In genomic region chr9:97341772-97342171, GRCm38 (mm10) we compare ENCODE assay signal across 22 mouse cellular contexts. TPM values are rescaled to one million over a fixed set of nuclear protein-coding genes. Genes with fewer than 3 reads are reported as not detected.
DNase-seq lines count a peak whose midpoint lies in the region; ATAC-seq and TF ChIP-seq lines count a peak whose summit lies in the region.
"Had no signal": no experiment of that assay in that cellular context is flagged by ENCODE, and none has a peak within 500 bp of the region (broad histone marks: within the 10 kb centered on the region; RNA-seq: fewer than 3 reads in every experiment).

No protein-coding gene starts in this region.

- no peak overlapping the region for H3K9ac ChIP-seq in kidney, postnatal 0 days (ENCODE audit: low read depth, low read length)
- no peak overlapping the region for H3K9ac ChIP-seq in heart, embryonic 12.5 days
- H3K9ac ChIP-seq: embryonic facial prominence, embryonic 15.5 days; liver, embryonic 12.5 days; lung, embryonic 15.5 days had no signal

- H3K36me3 ChIP-seq in kidney, postnatal 0 days (ENCODE audit: insufficient read depth, low read length), result no peaks in the 10 kb centered on the region
- no peaks in the 10 kb centered on the region for H3K36me3 ChIP-seq in heart, embryonic 12.5 days
- H3K36me3 ChIP-seq: embryonic facial prominence, embryonic 15.5 days; forebrain, embryonic 10.5 days; hindbrain, embryonic 10.5 days; liver, embryonic 12.5 days; lung, embryonic 15.5 days had no signal

- no peak overlapping the region for H3K4me2 ChIP-seq in kidney, postnatal 0 days (ENCODE audit: low read length)
- no peak overlapping the region for H3K4me2 ChIP-seq in heart, embryonic 12.5 days
- H3K4me2 ChIP-seq: embryonic facial prominence, embryonic 15.5 days; liver, embryonic 12.5 days; lung, embryonic 15.5 days had no signal

- peaks cover 8% of the 10 kb centered on the region; the same call in 1 of the 2 replicates for H3K4me1 ChIP-seq in kidney, postnatal 0 days (replicated peaks; ENCODE audit: insufficient read depth, low read length)
- no peaks in the 10 kb centered on the region for H3K4me1 ChIP-seq in heart, embryonic 12.5 days (replicated peaks)
- H3K4me1 ChIP-seq: embryonic facial prominence, embryonic 15.5 days; liver, embryonic 12.5 days had no signal

- no peaks in the 10 kb centered on the region for H3K9me3 ChIP-seq in kidney, postnatal 0 days (replicated peaks; ENCODE audit: low read length)
- H3K9me3 ChIP-seq in heart, embryonic 12.5 days (replicated peaks), result no peaks in the 10 kb centered on the region
- H3K9me3 ChIP-seq: embryonic facial prominence, embryonic 15.5 days; forebrain, embryonic 10.5 days; hindbrain, embryonic 10.5 days; lung, embryonic 15.5 days had no signal

- no peaks in the 10 kb centered on the region for H3K27me3 ChIP-seq in kidney, postnatal 0 days (ENCODE audit: insufficient read depth, low read length)
- no peaks in the 10 kb centered on the region for H3K27me3 ChIP-seq in heart, embryonic 12.5 days (replicated peaks)
- H3K27me3 ChIP-seq: embryonic facial prominence, embryonic 15.5 days; liver, embryonic 12.5 days; lung, embryonic 15.5 days had no signal

- TF ChIP-seq CTCF in kidney, postnatal 0 days (IDR thresholded peaks at IDR 0.05; ENCODE audit: low read depth), result no peak

- ATAC-seq in kidney, postnatal 0 days (replicated peaks; ENCODE audit: low FRiP score, low read depth), result no peak
- no peak for ATAC-seq in heart, embryonic 12.5 days (ENCODE audit: insufficient number of reproducible peaks, low FRiP score)
- ATAC-seq: liver, embryonic 12.5 days had no signal

- H3K4me3 ChIP-seq in kidney, postnatal 0 days (replicated peaks; ENCODE audit: low read depth, low read length), result no peak overlapping the region
- no peak overlapping the region for H3K4me3 ChIP-seq in heart, embryonic 12.5 days
- H3K4me3 ChIP-seq: embryonic facial prominence, embryonic 15.5 days; forebrain, embryonic 10.5 days; heart, adult 2 months; hindbrain, embryonic 10.5 days; liver, embryonic 12.5 days; lung, embryonic 15.5 days had no signal

- WGBS in kidney, postnatal 0 days, result 57% methylated on average over 5 of the region's 5 CpGs
- 28% methylated on average over 4 of the region's 5 CpGs for WGBS in large intestine, adult 2 months
- WGBS in heart, embryonic 12.5 days, result 53% methylated on average over 5 of the region's 5 CpGs

- no peak overlapping the region for H3K27ac ChIP-seq in kidney, postnatal 0 days
- no peak overlapping the region for H3K27ac ChIP-seq in heart, embryonic 12.5 days (ENCODE audit: poor library complexity, severe bottlenecking)
- H3K27ac ChIP-seq: embryonic facial prominence, embryonic 15.5 days; forebrain, embryonic 10.5 days; heart, adult 2 months; hindbrain, embryonic 10.5 days; liver, embryonic 12.5 days; lung, embryonic 15.5 days had no signal

- DNase-seq in kidney, postnatal 0 days (ENCODE audit: low spot score), result peak; percentile 19
- no peak for DNase-seq in kidney, postnatal 14 days
- peak; percentile 48 for DNase-seq in ES-CJ7 (ENCODE audit: low read depth, low spot score)
- DNase-seq in ZHBTc4 (ENCODE audit: low read depth, low spot score), result peak; percentile 58
- DNase-seq in large intestine, adult 2 months (ENCODE audit: low read depth, low spot score), result peak; percentile 21
- DNase-seq in right cerebral cortex, postnatal 25 days, result no peak
- DNase-seq: adrenal gland, postnatal 25 days; cerebellum, adult 9-10 months; heart, adult 2 months; layer of hippocampus, postnatal 36 days; left cerebral cortex, postnatal 4 days; thymus, postnatal 36 days had no signal

RNA-seq across cellular contexts. Expression of gene Trim42, which starts 28.0 kb away (rescaled TPM):
- not detected in 2 replicates for polyA plus RNA-seq in kidney, postnatal 0 days (2015; fragmentation: Nextera tagmentation; extraction: Ambion mirVana)
- not detected in 2 replicates for polyA plus RNA-seq in large intestine, adult 2 months (2012; rRNA removed)
- not detected in 2 replicates for polyA plus RNA-seq in heart, embryonic 12.5 days (2016; fragmentation: Nextera tagmentation; extraction: Ambion mirVana)
- polyA plus RNA-seq: cortical plate, adult 2 months; embryonic facial prominence, embryonic 15.5 days; forebrain, embryonic 10.5 days; heart, adult 2 months; heart, embryonic 16.5 days; hindbrain, embryonic 10.5 days; liver, embryonic 12.5 days; lung, embryonic 15.5 days; neural tube, embryonic 11.5 days; spleen, adult 2 months had no signal

Comparison
In these comparisons a context has a peak if more than half of its experiments do, and no peak if none do; other contexts are left out.
1. DNase-seq: peak in kidney, postnatal 0 days (single experiment), ES-CJ7 (single experiment), ZHBTc4 (single experiment) and large intestine, adult 2 months (single experiment); none in kidney, postnatal 14 days (single experiment) and right cerebral cortex, postnatal 25 days (single experiment).